Mouse (Mus musculus) midbrain, embryonic 16.5 days (tissue): ENCODE measurements around the gene Acadsb. TPM values are rescaled to one million over a fixed set of nuclear protein-coding genes. Genes with fewer than 3 reads are reported as not detected.
"Not testable (repeated sequence)": the region's sequence is repeated elsewhere in the genome, so short reads cannot be mapped to it uniquely, and the experiment has no call there.

Experiments
- ATAC-seq: fragments of 200-750 bp; cut with Nextera tagmentation; 2 replicates; pipeline ENCODE4 v1.8.0; 2017; ENCODE audit warnings: moderate TSS enrichment
- H3K27ac ChIP-seq: fragments of 300-500 bp; sonication (generic); 2 replicates; pipeline ENCODE4 v1.5.1; 2014; ENCODE audit warnings: mild to moderate bottlenecking, low read length, mixed read lengths
- H3K27me3 ChIP-seq: fragments of 300-500 bp; sonication (generic); 2 replicates; pipeline ENCODE4 v1.6.1; 2014; ENCODE audit warnings: low read depth, low read length, mixed read lengths; ENCODE audit not compliant: control insufficient read depth, insufficient read depth
- H3K36me3 ChIP-seq: fragments of 300-500 bp; sonication (generic); 2 replicates; pipeline ENCODE4 v1.6.1; 2014; ENCODE audit warnings: mild to moderate bottlenecking, low read length, moderate library complexity, mixed read lengths; ENCODE audit not compliant: control insufficient read depth, insufficient read depth
- H3K4me1 ChIP-seq: fragments of 300-500 bp; sonication (generic); 2 replicates; pipeline ENCODE4 v1.6.1; 2014; ENCODE audit warnings: mild to moderate bottlenecking, low read length, mixed read lengths; ENCODE audit not compliant: control insufficient read depth, insufficient read depth
- H3K4me2 ChIP-seq: fragments of 300-500 bp; sonication (generic); 2 replicates; pipeline ENCODE4 v1.6.1; 2014; ENCODE audit warnings: mild to moderate bottlenecking, low read length, mixed read lengths
- H3K4me3 ChIP-seq: fragments of 300-500 bp; sonication (generic); 2 replicates; pipeline ENCODE4 v1.5.1; 2014; ENCODE audit warnings: low read depth, mild to moderate bottlenecking, low read length, moderate library complexity, mixed read lengths
- H3K9ac ChIP-seq: fragments of 300-500 bp; sonication (generic); 2 replicates; pipeline ENCODE4 v1.6.1; 2014; ENCODE audit warnings: low read depth, low read length, mixed read lengths
- H3K9me3 ChIP-seq: fragments of 300-500 bp; sonication (generic); replicated peaks from 2 replicates; pipeline ENCODE4 v1.6.1; 2014; ENCODE audit warnings: mild to moderate bottlenecking, low read length, mixed read lengths; ENCODE audit not compliant: control insufficient read depth, poor library complexity, severe bottlenecking
- WGBS: fragments of 180-500 bp; shearing (Covaris S2); extraction: QIAGEN DNeasy Blood & Tissue Kit; methylation state at CpG from one replicate; pipeline ENCODE4 v1.1.7; 2014; 5-methylcytosine and 5-hydroxymethylcytosine counted together
- polyA plus RNA-seq: library from polyadenylated mRNA; unstranded; fragments of >200 nt; fragmentation: Nextera tagmentation; extraction: Ambion mirVana; gene quantifications from 2 replicates; pipeline ENCODE4 v1.2.1, GENCODE M21; 2015

Acadsb gene
- polyA plus RNA-seq, 1 experiment from 2014 or later = 115 TPM

DNA sequence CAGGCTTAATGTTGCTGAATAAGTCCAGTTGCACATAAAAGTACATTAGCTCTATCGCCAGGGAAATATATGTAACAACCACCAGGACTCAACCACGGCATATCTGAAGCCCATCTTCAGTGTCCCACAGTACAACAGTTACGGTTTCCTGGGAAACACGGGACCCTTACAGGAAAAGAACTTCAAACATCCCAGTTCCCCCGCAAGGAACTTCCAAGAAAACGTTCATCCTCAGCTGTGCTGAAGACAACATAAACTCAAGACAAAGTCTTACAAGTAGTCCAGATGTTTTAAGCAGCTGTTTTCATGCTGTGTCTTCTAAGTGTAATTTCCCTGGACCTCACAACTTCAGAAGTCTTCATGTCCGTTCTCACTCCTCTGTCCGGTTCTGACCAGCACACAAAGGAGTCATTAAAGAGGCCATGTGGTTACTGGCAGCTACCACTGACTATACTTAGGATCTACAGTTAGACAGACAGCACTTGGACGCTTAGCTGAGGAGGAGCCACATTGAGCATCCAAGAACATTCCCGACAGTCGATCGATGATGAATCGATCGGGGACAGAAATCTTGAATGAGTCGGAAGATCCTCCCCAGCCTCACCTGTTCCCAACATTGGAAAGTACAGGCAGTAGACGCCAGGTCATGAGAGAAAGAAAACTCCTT, 947 bp upstream of the Acadsb start:
- H3K27ac ChIP-seq = no peak overlapping the region; the same call in 1 of the 2 replicates

DNA sequence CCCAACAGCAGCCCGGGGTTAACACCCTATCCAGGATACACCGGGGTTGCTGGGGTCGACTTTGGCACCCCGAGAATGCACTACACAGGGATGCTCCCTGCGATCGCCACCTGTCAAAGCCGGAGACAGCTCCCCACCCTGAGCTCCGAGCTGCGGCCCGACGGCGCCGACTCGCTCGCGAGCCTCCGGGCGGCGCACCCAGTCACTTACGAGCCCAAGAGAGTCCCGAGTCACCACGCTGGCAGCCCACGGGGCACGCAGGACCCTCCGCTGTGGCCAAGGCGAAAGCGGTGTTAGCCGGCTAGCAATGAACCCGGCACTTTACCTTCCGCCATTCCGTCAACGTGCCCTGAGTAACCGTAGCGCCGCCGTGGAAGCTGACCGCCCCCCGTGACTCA, 414 bp upstream of the Acadsb start:
- ATAC-seq = peak; percentile 77
- H3K4me1 ChIP-seq = peaks cover 26% of the 10 kb centered on the region
- WGBS = 0% methylated on average over 33 of the region's 38 CpGs
- H3K4me3 ChIP-seq = peak overlapping the region; percentile 76
- H3K9ac ChIP-seq = peak overlapping the region; percentile 94
- no peaks in the 10 kb centered on the region for H3K27me3 ChIP-seq
- peak overlapping the region; percentile 89 for H3K27ac ChIP-seq
- H3K9me3 ChIP-seq = no peaks in the 10 kb centered on the region
- H3K4me2 ChIP-seq = peak overlapping the region; percentile 80
- H3K36me3 ChIP-seq = no peaks in the 10 kb centered on the region

More for the DNA sequence above, 947 bp upstream of the Acadsb start:
- Histone ChIP-seq H3K4me2 (peak overlapping the region; percentile 80), H3K27me3 (no peaks in the 10 kb centered on the region), H3K4me1 (peaks cover 26% of the 10 kb centered on the region), H3K4me3 (peak overlapping the region; percentile 76), H3K36me3 (no peaks in the 10 kb centered on the region), H3K9me3 (no peaks in the 10 kb centered on the region), H3K9ac (peak overlapping the region; percentile 94)
- peak; percentile 27 for ATAC-seq
- WGBS = 7% methylated on average over 16 of the region's 16 CpGs

DNA sequence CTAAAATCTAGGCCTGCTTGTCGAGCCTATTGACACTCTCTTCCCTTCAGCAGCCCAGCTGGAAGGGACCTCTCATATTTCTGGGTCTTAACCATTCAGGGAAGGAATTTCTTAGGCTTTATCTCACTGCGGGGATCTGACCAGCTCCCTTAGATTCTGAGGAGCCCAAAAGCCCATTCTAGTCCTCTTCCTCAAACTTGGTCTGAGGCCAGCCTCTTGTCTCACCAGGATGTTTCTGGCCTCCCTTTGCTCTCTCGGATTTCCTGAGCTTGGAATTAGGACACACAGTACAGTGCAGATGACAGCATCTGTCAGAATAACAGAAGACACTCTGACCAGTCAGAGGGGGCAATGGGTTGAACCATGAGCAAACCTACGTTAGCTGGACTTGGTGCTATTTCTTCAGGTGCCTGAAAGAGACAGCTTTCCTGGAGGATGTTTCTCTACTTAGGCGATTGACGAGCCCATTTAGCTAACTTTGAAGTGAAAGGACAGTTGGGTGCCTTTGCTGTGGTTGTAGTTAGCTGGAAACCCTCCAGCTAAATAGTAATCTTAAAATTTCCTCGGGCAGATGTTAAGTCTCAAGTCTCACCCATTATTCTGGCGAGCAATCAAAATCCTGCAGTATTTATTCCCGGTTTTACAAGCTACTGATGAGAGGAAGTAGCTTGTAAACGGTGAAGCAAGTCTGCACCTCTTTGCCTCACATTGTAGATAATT, 980 bp downstream of the Acadsb start:
- Histone ChIP-seq H3K4me1 (peaks cover 26% of the 10 kb centered on the region), H3K9ac (peak overlapping the region; percentile 94), H3K9me3 (no peaks in the 10 kb centered on the region), H3K27ac (no peak overlapping the region), H3K4me3 (peak overlapping the region; percentile 76), H3K27me3 (no peaks in the 10 kb centered on the region), H3K36me3 (no peaks in the 10 kb centered on the region), H3K4me2 (peak overlapping the region; percentile 70)
- no peak for ATAC-seq
- WGBS = 61% methylated on average over 10 of the region's 10 CpGs

DNA sequence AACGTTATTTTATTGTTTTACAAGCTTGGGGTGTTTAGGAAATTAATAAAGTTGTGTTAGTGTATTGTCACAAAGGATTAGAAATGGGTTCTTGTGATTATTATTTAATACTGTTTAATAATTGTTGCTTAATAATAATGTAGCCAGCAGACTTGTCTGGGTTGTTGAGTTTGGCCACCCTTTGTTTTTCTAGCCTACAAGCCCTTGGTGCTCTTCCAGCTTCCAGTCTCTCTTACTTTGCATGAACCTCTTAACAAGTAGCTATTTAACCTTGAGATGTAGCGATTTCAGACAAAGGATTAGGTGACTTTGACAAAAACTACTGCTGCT, 1.5 kb downstream of the Acadsb start:
- peaks cover 26% of the 10 kb centered on the region for H3K4me1 ChIP-seq
- no peak overlapping the region for H3K4me3 ChIP-seq
- H3K9me3 ChIP-seq = no peaks in the 10 kb centered on the region
- peak overlapping the region; percentile 70 for H3K4me2 ChIP-seq
- 73% methylated on average over 2 of the region's 2 CpGs for WGBS
- no peaks in the 10 kb centered on the region for H3K36me3 ChIP-seq
- H3K27me3 ChIP-seq = no peaks in the 10 kb centered on the region
- no peak overlapping the region for H3K27ac ChIP-seq
- no peak overlapping the region for H3K9ac ChIP-seq
- ATAC-seq = no peak

DNA sequence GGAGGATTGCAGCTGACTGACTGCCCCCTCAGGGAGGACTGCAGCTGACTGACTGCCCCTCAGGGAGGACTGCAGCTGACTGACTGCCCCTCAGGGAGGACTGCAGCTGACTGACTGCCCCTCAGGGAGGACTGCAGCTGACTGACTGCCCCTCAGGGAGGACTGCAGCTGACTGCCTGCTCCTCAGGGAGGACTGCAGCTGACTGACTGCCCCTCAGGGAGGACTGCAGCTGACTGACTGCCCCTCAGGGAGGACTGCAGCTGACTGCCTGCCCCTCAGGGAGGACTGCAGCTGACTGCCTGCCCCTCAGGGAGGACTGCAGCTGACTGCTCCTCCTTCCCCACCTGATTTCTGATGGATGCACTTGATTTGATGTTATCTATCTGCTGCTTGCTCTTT, 6.3 kb downstream of the Acadsb start:
- not testable (repeated sequence) for H3K36me3 ChIP-seq, H3K9me3 ChIP-seq, H3K27ac ChIP-seq, H3K4me3 ChIP-seq, H3K4me1 ChIP-seq, H3K9ac ChIP-seq, ATAC-seq, H3K27me3 ChIP-seq, H3K4me2 ChIP-seq

DNA sequence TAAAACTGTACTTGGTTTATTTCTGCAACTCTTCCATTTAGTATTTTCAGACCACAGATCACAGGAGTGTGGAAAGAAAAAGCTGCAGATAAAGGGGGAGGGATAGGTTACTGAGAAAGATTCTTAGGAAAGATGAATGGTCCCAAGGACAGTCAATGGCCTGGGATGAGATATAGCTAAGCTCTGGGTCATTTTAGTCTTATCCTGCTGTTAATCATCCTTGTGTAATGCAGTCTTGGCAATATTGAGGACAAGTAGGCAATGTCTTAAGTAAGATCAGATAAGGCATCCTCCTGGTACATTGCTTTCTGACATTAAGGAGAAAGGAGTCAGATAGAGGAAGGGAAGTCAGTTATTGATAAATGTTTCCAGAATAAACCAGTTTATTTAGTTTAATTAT, 7.2 kb downstream of the Acadsb start:
- Histone ChIP-seq H3K4me3 (no peak overlapping the region), H3K9me3 (no peaks in the 10 kb centered on the region), H3K9ac (no peak overlapping the region), H3K27ac (no peak overlapping the region), H3K27me3 (no peaks in the 10 kb centered on the region), H3K36me3 (no peaks in the 10 kb centered on the region), H3K4me2 (no peak overlapping the region), H3K4me1 (no peaks in the 10 kb centered on the region)
- ATAC-seq = no peak

DNA sequence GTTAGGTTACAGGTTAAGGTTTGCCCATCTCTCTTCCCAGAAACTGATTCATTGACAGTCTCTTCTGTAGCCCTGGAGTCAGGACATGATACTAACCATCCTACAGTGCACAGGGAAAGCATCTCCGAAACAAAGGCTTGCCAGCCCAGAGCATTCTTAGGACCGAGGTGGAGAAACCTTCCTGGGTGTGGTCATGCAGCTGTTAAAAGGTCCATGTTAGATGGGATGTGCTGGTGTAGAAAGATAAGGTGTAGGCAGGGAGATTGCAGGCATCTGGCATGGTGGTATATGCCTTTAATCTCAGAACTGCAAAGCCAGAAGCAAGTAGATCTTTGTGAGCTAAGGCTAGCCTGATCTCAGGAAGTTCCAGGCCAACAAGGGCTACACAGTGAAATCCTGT, 14.5 kb downstream of the Acadsb start:
- WGBS = 88% methylated on average over 2 of the region's 2 CpGs
- no peak for ATAC-seq

DNA sequence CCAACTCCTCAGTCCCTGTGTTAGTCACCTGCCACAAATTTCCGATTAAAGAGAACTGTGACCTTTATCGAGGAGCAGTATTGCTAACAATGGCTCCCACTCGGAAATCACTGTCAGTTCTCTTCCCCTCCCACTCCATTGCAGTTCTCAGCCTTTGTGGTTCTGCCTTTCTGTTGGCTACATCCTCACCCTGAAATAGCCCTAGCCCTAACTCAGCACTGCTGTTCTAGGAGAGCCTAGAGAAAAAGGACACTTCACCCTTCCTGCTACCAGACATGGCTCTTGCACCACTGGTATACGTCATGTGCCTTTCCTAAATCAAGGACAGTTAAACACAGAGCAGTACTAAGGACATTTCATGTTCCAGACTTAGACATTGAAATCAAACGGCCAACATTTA, 16.9 kb downstream of the Acadsb start:
- Histone ChIP-seq H3K36me3 (peaks cover 24% of the 10 kb centered on the region), H3K9ac (no peak overlapping the region), H3K27me3 (no peaks in the 10 kb centered on the region), H3K4me2 (no peak overlapping the region), H3K9me3 (no peaks in the 10 kb centered on the region), H3K4me1 (no peaks in the 10 kb centered on the region), H3K4me3 (no peak overlapping the region), H3K27ac (no peak overlapping the region)
- 90% methylated on average over 5 of the region's 5 CpGs for WGBS
- no peak for ATAC-seq

More for the DNA sequence above, 14.5 kb downstream of the Acadsb start:
- H3K4me3 ChIP-seq = no peak overlapping the region
- H3K27me3 ChIP-seq = no peaks in the 10 kb centered on the region
- no peak overlapping the region for H3K27ac ChIP-seq
- H3K9me3 ChIP-seq = no peaks in the 10 kb centered on the region
- H3K9ac ChIP-seq = no peak overlapping the region
- H3K36me3 ChIP-seq = peaks cover 10% of the 10 kb centered on the region; the same call in 1 of the 2 replicates
- H3K4me1 ChIP-seq = no peaks in the 10 kb centered on the region
- no peak overlapping the region for H3K4me2 ChIP-seq

DNA sequence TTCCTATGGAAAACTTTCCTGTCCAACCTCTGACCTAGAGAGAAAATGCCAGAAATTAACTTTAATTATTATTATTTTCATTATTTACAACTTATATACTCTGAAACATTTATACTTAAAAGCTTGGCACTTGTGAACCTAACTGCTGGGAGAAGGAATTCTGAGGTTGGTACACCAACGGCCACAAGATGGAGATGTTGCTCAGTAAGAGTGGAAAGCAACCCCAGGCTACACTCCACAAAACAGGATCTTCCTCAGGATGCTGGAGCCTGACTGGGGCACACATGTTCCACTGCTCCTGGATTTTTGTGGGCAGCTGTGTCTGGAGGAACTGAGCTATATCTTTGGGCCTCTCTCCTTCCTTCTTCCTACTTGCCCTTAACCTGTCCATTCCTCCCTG, 21.8 kb downstream of the Acadsb start:
- peaks cover 22% of the 10 kb centered on the region for H3K36me3 ChIP-seq
- H3K27me3 ChIP-seq = no peaks in the 10 kb centered on the region
- no peak overlapping the region for H3K4me2 ChIP-seq
- ATAC-seq = no peak
- no peak overlapping the region for H3K4me3 ChIP-seq
- no peak overlapping the region for H3K27ac ChIP-seq
- H3K4me1 ChIP-seq = no peaks in the 10 kb centered on the region
- no peak overlapping the region for H3K9ac ChIP-seq
- no peaks in the 10 kb centered on the region for H3K9me3 ChIP-seq
- 8% methylated on average over 1 of the region's 1 CpGs for WGBS
